Mouse (Mus musculus) adipocyte (in vitro differentiated cells): ENCODE results near the gene Gm5485.

Experiments
- DNase-seq: peaks from one replicate; pipeline ENCODE4 v3.0.0-alpha.2; 2016; ENCODE audit warnings: low spot score

Gm5485 gene

GRCm38 (mm10) chr16:48372461-48372860 is 39.8 kb downstream of the Gm5485 start:
- DNase-seq, result no peak

- DNase-seq, result no peak
These were observed 44.1 kb downstream of the Gm5485 start for GRCm38 (mm10) chr16:48368096-48368495.

GRCm38 (mm10) chr16:48366801-48367200 is 45.4 kb downstream of the Gm5485 start:
- no peak for DNase-seq

GRCm38 (mm10) chr16:48360887-48361286 is 51.3 kb downstream of the Gm5485 start:
- no peak for DNase-seq

- DNase-seq, result peak; percentile 4
These were observed 55.8 kb downstream of the Gm5485 start for GRCm38 (mm10) chr16:48356417-48356816.

- no peak for DNase-seq
These were observed 56.5 kb downstream of the Gm5485 start for GRCm38 (mm10) chr16:48355716-48356115.
